Mouse (Mus musculus) liver, embryonic 16.5 days (tissue): Measurements from ENCODE around the gene Cap1. TPM values are rescaled to one million over a fixed set of nuclear protein-coding genes. Genes with fewer than 3 reads are reported as not detected.

ENCODE experiments used
- ATAC-seq: fragments of 200-750 bp; cut with Nextera tagmentation; 2 replicates; pipeline ENCODE4 v1.8.0; 2017; ENCODE audit warnings: low read depth, mild to moderate bottlenecking, moderate number of reproducible peaks, moderate library complexity
- H3K27ac ChIP-seq: fragments of 300-500 bp; sonication (generic); 2 replicates; pipeline ENCODE4 v1.5.1; 2014; ENCODE audit warnings: mild to moderate bottlenecking, low read length
- H3K27me3 ChIP-seq: fragments of 300-500 bp; sonication (generic); 2 replicates; pipeline ENCODE4 v1.6.1; 2014; ENCODE audit warnings: low read depth, low read length, mixed read lengths; ENCODE audit not compliant: control insufficient read depth, insufficient read depth
- H3K36me3 ChIP-seq: fragments of 300-500 bp; sonication (generic); 2 replicates; pipeline ENCODE4 v1.6.1; 2014; ENCODE audit warnings: mild to moderate bottlenecking; ENCODE audit not compliant: control insufficient read depth, insufficient read depth
- H3K4me1 ChIP-seq: fragments of 300-500 bp; sonication (generic); 2 replicates; pipeline ENCODE4 v1.6.1; 2014; ENCODE audit warnings: low read depth, low read length, mixed read lengths; ENCODE audit not compliant: control insufficient read depth
- H3K4me2 ChIP-seq: fragments of 300-500 bp; sonication (generic); 2 replicates; pipeline ENCODE4 v1.6.1; 2014; ENCODE audit warnings: low read depth, low read length, mixed read lengths
- H3K4me3 ChIP-seq: fragments of 300-500 bp; sonication (generic); 2 replicates; pipeline ENCODE4 v1.5.1; 2014; ENCODE audit warnings: low read depth, mild to moderate bottlenecking, low read length
- H3K9ac ChIP-seq: fragments of 300-500 bp; sonication (generic); 2 replicates; pipeline ENCODE4 v1.6.1; 2014; ENCODE audit warnings: low read depth, low read length
- H3K9me3 ChIP-seq: fragments of 300-500 bp; sonication (generic); replicated peaks from 2 replicates; pipeline ENCODE4 v1.6.1; 2016; ENCODE audit warnings: low read length; ENCODE audit not compliant: control insufficient read depth
- WGBS: fragments of 180-500 bp; shearing (Covaris S2); extraction: QIAGEN DNeasy Blood & Tissue Kit; methylation state at CpG from one replicate; pipeline ENCODE4 v1.1.7; 2014; ENCODE audit not compliant: insufficient replicate concordance; 5-methylcytosine and 5-hydroxymethylcytosine counted together
- polyA plus RNA-seq: library from polyadenylated mRNA; unstranded; fragments of >200 nt; fragmentation: Nextera tagmentation; extraction: Ambion mirVana; gene quantifications from 2 replicates; pipeline ENCODE4 v1.2.1, GENCODE M21; 2015

Cap1 gene
- 26.4 and 33.7 TPM in 2 replicates for polyA plus RNA-seq

DNA sequence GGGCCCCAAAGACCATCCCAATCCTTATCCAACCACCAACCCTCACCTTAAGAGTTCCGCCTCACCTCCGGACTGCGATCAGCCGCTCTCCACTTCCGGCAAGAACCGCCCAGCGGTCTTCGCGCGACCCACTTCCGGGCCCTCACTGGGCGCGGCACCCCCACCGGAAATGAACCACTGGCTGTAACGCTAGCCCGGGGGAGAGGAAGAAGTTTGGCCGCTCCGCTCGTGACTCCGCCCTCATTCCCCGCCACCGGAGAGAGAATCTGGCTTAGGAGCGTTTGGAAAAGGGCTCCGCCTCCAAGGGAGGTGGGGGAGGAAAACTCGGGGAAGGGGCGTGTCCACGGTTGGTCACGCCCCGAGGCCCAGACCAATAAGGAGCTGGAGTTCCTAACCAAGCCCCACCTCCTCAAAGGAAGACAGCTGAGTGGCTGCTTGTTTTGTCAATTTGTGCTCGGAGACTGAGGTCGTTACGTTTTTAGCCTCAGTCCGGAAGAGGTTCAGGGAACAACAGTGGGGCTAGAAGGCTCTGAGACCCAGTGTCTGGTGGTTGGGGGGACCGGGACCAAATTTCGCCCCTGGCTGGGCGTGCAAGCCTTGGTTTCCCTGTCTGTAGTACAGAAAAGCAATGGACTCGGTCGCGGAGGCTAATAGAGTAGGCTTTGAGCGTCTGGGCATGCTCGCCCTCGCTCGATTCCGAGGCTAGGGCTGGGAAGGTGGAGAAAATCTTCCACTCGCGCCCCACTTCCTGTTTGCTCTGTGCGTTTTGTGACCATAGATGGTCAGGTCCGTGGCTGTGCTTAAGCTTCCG is at the start of gene Cap1:
Gene Cap1, minus strand, starts transcription at position 289 of the 811 bp plus-strand sequence.
- Histone ChIP-seq H3K9ac (peak within 1 kb of the TSS; percentile 91), H3K36me3 (no peaks in the 10 kb centered on the region), H3K4me2 (peak within 1 kb of the TSS; percentile 99), H3K4me3 (peak within 1 kb of the TSS; percentile 84), H3K4me1 (peaks cover 34% of the 10 kb centered on the region), H3K27ac (peak within 1 kb of the TSS; percentile 100), H3K9me3 (no peaks in the 10 kb centered on the region), H3K27me3 (no peaks in the 10 kb centered on the region)
- ATAC-seq, result peak; percentile 91
- under 1% methylated on average over 49 of the region's 49 CpGs for WGBS

DNA sequence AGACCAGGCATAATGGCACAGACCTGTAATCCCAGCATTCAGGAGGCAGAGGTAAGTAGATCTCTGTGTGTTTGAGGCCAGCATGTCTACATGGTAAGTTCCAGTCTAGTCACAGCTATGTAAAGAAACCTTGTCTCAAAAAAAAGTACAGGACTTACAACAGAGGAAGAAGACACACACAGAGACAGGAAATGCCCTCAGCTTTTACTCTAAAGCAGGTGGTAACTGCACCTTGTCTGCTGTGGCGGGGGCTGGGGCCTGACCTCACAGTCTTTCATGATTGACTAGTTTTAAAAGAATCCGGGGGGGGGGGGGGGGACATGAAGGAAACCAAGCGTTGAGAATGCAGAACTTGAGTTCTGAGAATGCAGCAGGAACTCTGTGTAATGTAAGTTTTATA is 48.0 kb upstream of the Cap1 start:
- WGBS, result 20% methylated on average over 3 of the region's 3 CpGs
- H3K4me3 ChIP-seq, result no peak overlapping the region
- H3K4me2 ChIP-seq, result no peak overlapping the region
- no peaks in the 10 kb centered on the region for H3K36me3 ChIP-seq
- no peaks in the 10 kb centered on the region for H3K27me3 ChIP-seq
- H3K9ac ChIP-seq, result no peak overlapping the region
- H3K27ac ChIP-seq, result no peak overlapping the region
- no peaks in the 10 kb centered on the region for H3K4me1 ChIP-seq
- no peaks in the 10 kb centered on the region for H3K9me3 ChIP-seq
- ATAC-seq, result no peak

DNA sequence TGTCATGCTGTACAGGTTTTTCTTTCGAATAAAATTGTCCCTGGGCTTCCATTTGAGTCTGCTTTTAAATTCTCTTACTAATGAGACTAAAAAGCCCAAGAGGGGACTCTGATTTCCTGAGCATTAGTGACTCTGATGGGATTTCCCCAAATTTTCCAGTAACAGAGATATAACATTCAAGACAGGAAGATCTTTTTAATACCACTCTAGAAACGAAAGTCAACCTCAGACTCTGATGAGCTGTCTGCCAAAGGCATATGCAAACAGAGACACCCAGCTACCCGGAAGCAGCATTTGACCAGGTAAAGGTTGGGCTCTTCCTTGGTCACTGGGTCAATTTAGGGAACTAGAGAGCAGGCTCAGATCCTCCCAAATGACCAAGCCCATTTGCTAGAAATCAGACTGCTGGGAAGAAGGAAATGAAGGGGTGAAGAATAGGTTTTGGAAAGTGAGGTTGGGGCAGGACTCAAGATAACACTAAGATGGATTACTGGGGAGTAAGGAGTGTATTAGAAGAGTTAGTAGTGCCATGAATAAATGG is 47.3 kb upstream of the Cap1 start:
- H3K4me1 ChIP-seq, result no peaks in the 10 kb centered on the region
- H3K27ac ChIP-seq, result no peak overlapping the region
- no peaks in the 10 kb centered on the region for H3K36me3 ChIP-seq
- no peak overlapping the region for H3K4me2 ChIP-seq
- WGBS, result 41% methylated on average over 3 of the region's 3 CpGs
- no peak overlapping the region for H3K9ac ChIP-seq
- no peak overlapping the region for H3K4me3 ChIP-seq
- H3K27me3 ChIP-seq, result no peaks in the 10 kb centered on the region
- no peaks in the 10 kb centered on the region for H3K9me3 ChIP-seq
- no peak for ATAC-seq

DNA sequence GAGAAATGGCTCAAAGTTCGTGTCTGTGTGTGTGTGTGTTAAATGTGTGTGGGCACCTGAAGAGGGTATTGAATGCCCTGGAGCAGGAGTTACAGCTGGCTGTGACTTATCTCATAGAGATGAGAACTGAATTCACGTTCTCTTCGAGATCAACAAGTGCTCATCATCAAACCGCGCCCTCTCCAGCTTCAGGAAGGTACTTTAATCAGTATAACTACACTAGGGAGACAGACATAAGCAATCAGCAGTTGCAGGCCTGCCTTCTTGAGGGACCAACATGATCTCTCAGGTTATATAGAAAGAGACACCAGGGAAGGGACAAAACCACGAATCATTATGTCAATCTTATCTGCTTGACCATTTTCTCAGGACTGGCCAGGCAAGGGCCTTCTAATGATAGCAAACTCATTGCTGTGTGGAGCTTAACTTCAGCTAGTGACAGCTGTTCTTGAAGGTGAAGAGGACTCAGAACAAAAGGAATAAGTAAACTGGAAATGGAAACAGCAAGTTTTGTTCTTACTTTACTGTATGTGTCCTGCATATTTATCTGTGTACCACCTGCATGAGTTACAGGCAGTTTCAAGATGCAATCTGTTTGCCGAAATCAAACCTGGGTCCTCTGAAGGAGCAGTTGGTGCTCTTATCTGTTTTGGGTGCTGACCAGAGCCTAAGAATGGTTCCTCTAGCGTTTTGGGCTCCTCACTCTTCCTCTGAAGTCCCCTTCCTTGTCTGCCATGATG is 46.6 kb upstream of the Cap1 start:
- H3K27ac ChIP-seq, result no peak overlapping the region
- ATAC-seq, result no peak
- no peaks in the 10 kb centered on the region for H3K9me3 ChIP-seq
- H3K4me3 ChIP-seq, result no peak overlapping the region
- no peak overlapping the region for H3K4me2 ChIP-seq
- no peak overlapping the region for H3K9ac ChIP-seq
- H3K36me3 ChIP-seq, result no peaks in the 10 kb centered on the region
- H3K4me1 ChIP-seq, result no peaks in the 10 kb centered on the region
- WGBS, result 30% methylated on average over 8 of the region's 8 CpGs
- no peaks in the 10 kb centered on the region for H3K27me3 ChIP-seq

DNA sequence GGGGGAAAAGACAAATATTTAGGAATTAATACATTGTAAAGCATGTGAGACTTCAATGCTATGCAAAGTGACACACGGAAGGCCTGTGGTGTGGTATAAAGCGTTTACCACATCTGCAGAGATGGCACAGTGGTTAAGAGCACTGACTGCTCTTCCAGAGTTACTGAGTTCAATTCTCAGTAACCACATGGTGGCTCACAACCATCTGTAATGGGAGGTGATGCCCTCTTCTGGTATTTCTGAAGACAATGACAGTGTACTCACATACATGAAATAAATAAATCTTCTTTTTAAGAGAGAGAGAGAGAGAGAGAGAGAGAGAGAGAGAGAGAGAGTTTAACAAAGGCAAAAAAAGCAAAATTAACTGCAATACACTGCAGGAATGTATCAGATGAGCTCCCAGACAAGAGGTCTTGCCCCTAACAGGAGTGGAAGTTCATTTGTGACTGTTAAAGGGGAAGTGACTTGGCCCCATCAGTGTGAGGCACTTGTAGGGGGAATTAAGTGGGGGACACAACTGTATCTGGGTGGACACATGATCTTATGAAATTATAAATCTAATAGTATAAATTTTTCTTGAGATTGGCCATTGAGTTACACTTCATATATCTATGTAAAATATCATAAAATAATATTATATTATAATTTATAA is 45.2 kb upstream of the Cap1 start:
- no peak for ATAC-seq
- Histone ChIP-seq H3K36me3 (no peaks in the 10 kb centered on the region), H3K4me2 (no peak overlapping the region), H3K9me3 (no peaks in the 10 kb centered on the region), H3K9ac (no peak overlapping the region), H3K4me3 (no peak overlapping the region), H3K27me3 (no peaks in the 10 kb centered on the region), H3K27ac (no peak overlapping the region), H3K4me1 (no peaks in the 10 kb centered on the region)
- WGBS, result 52% methylated on average over 2 of the region's 2 CpGs

DNA sequence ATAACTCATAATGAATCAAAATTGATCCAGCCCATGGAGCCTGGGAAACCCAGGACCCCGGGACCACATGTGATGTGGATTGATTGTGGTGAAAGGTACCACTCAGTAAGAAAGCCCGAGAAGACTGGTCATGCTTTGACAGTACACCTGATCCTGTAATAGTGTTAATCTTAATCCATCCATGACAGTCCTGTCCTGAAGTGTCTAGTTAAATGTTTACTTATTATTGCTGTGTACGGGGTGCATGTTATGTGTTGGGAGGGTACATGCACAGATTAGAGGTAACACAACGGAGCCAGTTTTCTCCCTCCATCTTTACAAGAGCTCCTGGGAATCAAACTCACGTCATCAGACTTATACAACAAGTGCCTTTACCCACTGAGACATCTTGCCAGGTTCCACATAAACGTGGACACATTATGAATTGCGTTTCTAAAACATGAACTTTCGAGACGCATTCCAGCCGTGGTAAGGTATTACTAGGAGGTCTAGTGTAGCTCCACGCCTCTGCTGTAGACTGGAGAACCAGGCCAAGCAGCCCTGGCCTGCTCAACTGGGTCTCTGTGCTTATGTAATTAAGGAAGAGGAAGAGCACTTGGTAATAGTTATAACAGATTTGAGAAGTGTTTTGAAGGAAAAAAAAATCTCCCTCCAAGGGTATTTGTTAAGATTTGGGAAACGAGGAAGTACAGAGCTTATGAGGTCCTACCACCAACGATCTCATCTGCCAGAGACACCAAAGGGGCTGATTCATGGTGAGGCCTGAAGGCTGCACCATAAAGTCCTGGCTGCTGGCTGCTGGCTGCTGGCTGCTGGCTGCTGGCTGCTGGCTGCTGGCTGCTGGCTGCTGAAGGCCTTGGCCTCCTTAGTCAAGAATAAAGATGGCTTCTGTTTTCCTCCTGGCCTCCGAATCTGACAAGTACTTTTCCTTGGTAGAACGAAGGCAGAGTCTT is 37.8 kb upstream of the Cap1 start:
- no peaks in the 10 kb centered on the region for H3K27me3 ChIP-seq
- no peak overlapping the region for H3K4me3 ChIP-seq
- H3K9ac ChIP-seq, result no peak overlapping the region
- ATAC-seq, result no peak
- no peak overlapping the region for H3K4me2 ChIP-seq
- H3K9me3 ChIP-seq, result no peaks in the 10 kb centered on the region
- WGBS, result 55% methylated on average over 15 of the region's 15 CpGs
- no peaks in the 10 kb centered on the region for H3K4me1 ChIP-seq
- no peaks in the 10 kb centered on the region for H3K36me3 ChIP-seq
- H3K27ac ChIP-seq, result no peak overlapping the region

DNA sequence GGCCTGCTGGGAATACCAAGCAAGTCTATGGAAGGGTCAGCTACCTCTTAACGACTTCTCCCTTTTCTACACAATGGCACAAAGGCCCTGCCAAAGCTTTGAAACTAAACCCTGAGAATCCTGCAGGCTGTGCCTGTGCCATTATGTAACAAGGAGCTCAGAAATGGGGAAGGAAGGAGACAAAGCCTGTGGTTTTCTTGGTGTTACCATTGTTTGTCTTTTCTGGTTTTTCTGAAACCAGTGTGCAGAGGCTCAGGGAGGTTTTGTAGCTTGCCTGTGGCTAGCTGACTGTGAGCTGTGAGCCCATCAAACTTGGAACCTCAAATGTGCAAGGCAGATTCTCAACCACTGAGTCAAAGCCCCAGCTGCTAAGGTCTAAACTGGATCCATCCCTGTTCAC is 37.0 kb upstream of the Cap1 start:
- Histone ChIP-seq H3K27me3 (no peaks in the 10 kb centered on the region), H3K27ac (no peak overlapping the region), H3K4me2 (no peak overlapping the region), H3K9ac (no peak overlapping the region), H3K36me3 (no peaks in the 10 kb centered on the region), H3K9me3 (no peaks in the 10 kb centered on the region), H3K4me1 (no peaks in the 10 kb centered on the region), H3K4me3 (no peak overlapping the region)
- ATAC-seq, result no peak
- 7% methylated on average over 1 of the region's 1 CpGs for WGBS

DNA sequence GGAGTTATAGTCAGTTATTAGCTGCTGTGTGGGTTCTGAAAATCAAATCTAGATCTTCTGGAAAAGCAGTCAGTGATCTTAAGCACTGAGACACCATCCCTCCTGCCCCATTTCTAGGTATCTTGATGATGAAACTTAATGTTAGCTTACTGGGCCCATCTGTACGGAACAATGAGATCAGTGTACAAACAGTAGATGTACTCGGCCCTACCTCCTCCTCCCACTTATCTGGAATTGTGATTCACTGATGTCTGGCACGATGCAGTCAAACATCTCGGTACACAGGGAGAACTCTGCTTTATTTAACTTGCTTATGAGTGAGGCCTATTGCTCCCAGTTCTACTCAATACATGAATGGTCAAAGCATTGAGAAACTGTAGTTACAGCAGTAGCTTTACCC is 30.1 kb upstream of the Cap1 start:
- H3K27ac ChIP-seq, result no peak overlapping the region

More for the DNA sequence above, 30.1 kb upstream of the Cap1 start:
- Histone ChIP-seq H3K4me3 (no peak overlapping the region), H3K27me3 (no peaks in the 10 kb centered on the region), H3K4me1 (no peaks in the 10 kb centered on the region), H3K9ac (no peak overlapping the region), H3K36me3 (no peaks in the 10 kb centered on the region), H3K4me2 (no peak overlapping the region), H3K9me3 (no peaks in the 10 kb centered on the region)
- ATAC-seq, result no peak
- 63% methylated on average over 4 of the region's 4 CpGs for WGBS
